Mouse (Mus musculus): Measurements from ENCODE around the gene Sf3a2. TPM values are rescaled to one million over a fixed set of nuclear protein-coding genes. Genes with fewer than 3 reads are reported as not detected.
"Not testable (repeated sequence)": the region's sequence is repeated elsewhere in the genome, so short reads cannot be mapped to it uniquely, and the experiment has no call there.

Sf3a2 gene
- total RNA-seq, 2 experiments from 2014 or later, result 41.0 to 45.9 TPM

DNA sequence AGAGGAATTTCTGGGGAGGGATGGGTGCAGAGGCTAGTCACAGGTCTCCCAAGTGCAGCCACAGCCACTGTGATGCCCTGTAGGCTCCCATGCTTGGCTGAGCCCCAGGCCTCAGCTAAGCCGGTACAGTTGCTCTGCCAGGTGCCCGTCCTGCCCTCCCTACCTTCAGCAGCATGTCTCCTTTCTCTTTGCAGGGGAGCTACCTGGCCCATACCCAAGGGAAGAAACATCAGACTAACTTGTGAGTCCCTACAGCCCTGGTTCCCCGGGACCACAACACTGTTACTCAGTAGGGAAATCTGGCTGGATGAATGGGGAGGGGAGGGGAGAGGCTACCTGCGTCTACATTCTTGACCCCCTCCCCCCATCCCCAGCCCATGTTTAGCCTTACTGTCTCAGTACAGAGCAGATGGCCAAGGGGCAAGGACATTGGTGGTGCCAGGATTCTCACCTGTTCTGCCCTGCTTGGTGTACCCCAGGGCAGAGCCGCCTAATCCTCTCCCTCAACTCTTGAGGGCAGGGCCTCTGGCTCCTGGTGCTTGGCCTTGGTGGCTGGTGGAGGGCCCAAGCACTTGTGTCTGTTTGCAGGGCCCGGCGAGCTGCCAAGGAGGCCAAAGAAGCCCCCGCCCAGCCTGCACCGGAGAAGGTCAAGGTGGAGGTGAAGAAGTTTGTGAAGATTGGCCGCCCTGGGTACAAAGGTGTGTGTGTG lies 4.4 kb downstream of the Sf3a2 start:
- no peak for DNase-seq (ENCODE audit: low spot score in 2 of 2)

DNA sequence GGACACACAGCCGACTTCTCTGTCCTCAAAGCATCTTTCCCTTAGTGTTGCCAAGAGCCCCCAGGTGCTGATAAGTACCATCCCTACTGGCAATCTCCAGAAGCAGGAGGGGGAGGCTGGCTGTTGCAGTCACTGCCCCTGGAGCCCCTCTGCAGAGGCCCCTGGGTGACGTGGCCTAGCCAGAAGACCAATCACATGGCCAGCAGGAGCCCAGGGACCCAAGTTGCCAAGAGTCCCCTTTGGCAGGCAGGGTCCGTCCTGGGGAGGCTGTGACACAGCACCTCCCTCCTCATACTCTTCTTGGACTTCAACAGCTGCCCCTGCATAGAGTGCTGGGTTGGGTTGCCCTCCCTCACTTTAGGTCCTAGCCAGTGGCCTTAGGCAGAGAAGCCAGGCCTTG lies 5.0 kb downstream of the Sf3a2 start:
- DNase-seq (ENCODE audit: low spot score in 2 of 2), result no peak

DNA sequence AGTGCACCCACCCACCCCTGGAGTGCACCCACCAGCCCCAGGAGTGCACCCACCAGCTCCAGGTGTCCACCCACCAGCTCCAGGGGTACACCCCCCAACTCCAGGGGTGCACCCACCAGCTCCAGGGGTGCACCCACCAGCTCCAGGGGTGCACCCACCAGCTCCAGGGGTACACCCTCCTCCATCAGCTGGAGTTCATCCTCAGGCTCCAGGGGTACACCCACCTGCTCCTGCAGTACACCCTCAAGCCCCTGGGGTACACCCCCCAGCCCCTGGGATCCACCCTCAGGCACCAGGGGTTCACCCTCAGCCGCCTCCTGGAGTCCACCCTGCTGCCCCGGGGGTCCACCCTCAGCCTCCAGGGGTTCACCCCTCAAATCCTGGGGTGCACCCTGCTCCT lies 6.3 kb downstream of the Sf3a2 start:
- no peak for DNase-seq (ENCODE audit: low spot score in 2 of 2)

DNA sequence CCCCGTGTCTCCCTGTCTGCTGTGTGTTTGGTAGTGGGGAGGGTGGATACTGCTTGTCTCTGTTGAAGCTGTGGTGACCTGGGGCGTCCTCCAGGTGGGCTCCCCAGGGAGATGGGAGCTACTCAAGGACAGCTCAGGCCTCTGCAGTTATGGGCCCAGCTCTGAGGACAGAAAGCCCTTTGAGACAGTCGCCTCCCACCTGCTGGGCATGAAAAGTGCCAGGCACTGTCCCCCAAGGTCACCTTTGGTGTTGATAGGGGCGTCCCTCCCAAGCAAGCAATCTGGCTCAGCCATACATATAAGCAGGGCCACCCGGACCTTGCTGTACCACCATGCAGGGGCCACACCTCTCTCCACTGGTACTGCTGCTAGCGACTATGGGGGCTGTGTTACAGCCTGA lies 6.9 kb downstream of the Sf3a2 start, which contains the start of gene Amh:
TSS of gene Amh (plus strand) at position 328 of the 400 bp plus-strand sequence.
- no peak for DNase-seq (ENCODE audit: low spot score in 2 of 2)

DNA sequence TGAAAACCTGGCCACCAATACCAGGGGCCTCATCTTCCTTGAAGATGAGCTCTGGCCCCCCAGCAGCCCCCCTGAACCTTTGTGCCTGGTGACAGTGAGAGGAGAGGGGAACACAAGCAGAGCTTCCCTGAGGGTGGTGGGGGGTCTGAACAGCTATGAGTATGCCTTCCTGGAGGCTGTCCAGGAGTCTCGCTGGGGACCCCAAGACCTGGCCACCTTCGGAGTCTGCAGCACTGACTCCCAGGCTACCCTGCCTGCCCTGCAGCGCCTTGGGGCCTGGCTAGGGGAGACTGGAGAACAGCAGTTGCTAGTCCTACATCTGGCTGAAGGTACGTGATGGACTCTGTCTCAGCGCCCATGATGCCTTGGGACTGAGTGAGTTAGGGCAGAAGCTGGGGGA lies 7.3 kb downstream of the Sf3a2 start:
- DNase-seq (ENCODE audit: low spot score in 2 of 2), result no peak

DNA sequence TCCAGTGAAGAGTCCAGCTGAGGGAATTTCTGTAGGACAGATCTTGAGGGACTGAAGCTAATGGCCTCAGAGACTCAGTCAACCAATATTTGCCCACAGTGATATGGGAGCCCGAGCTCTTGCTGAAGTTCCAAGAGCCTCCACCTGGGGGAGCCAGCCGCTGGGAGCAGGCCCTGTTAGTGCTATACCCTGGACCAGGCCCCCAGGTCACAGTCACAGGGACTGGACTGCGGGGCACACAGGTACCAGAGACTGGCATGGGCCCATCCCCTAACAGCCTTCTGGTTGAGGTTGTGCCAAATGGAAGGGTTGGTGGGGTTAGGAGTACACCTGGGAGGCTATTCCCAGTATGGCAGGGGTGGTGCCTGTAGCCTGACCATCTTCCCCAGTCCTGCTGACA lies 7.9 kb downstream of the Sf3a2 start:
- peak; percentile 72 to 75 for DNase-seq (ENCODE audit: low spot score in 2 of 2)

DNA sequence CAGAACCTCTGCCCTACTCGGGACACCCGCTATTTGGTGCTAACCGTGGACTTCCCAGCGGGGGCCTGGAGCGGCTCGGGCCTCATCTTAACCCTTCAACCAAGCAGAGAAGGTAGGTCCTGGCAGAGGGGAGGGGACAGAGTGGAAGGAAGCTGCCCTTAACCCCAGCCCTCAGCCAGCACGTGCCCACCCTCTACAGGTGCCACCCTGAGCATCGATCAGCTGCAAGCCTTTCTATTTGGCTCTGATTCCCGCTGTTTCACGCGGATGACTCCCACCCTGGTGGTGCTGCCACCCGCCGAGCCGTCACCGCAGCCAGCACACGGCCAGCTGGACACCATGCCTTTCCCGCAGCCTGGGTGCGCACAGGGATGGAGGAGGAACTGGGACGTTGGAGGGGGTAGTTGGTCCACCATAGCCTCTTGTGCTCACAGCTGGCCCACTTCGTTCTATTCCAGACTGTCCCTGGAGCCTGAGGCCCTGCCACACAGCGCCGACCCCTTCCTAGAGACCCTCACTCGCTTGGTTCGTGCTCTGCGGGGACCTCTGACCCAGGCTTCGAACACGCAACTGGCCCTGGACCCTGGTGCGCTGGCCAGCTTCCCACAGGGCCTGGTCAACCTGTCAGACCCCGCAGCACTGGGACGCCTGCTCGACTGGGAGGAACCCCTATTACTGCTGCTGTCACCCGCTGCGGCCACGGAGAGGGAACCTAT lies 8.5 kb downstream of the Sf3a2 start:
- no peak for DNase-seq (ENCODE audit: low spot score in 2 of 2)

DNA sequence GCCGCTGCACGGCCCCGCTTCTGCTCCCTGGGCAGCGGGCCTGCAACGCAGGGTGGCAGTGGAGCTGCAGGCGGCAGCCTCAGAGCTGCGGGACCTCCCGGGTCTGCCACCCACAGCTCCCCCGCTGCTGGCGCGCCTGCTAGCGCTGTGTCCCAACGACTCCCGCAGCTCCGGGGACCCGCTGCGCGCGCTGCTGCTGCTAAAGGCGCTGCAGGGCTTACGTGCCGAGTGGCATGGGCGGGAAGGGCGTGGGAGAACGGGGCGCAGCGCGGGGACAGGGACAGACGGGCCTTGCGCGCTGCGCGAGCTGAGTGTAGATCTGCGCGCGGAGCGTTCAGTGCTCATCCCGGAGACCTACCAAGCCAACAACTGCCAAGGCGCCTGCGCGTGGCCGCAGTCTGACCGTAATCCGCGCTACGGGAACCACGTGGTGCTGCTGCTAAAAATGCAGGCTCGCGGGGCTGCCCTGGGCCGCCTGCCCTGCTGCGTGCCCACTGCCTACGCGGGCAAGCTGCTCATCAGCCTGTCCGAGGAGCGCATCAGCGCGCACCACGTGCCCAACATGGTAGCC lies 9.1 kb downstream of the Sf3a2 start:
- peak; percentile 87 to 89 for DNase-seq (ENCODE audit: low spot score in 2 of 2)

DNA sequence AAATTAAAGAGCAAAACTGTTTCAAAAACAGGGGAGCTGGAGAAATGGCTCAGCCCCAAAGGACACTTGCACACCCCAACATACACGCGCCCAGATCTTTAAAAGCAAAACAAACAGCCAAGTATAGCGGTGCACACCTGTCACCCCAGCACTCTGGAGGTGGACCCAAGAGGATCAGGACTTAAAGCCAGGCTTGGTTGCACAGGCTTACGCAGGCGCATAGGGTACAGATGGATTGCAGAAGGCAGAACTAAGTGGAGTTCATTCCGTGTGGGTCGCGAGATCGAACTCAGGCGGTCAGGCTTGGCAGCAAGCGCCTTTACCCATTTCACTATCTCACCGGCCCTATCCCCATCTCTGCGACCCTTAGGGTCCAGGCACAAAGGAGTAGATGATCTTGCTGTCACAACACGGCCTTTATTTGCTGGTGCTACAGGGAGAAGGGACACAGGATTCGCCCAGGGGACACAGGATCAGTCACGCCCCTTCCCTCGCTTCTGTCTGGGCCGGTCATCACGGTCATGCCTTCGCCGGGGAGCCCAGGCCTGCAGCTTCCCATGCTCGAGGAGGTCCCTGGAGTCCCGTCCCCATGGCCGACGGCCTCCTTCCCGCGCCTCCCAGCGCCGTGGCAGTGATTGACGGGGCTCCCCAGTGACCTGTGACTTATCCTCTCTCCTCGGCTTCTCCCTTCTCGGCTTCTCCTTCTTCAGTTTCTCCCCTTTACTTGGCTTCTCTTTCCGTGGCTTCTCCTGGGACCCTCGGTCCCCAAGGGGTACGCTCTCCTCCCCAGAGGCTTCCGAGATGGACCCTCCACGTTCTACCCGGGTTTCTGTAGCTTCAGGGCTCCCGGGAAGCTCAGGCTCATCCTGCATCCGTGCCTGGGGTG lies 10.3 kb downstream of the Sf3a2 start:
- DNase-seq (ENCODE audit: low spot score in 2 of 2), result no peak

DNA sequence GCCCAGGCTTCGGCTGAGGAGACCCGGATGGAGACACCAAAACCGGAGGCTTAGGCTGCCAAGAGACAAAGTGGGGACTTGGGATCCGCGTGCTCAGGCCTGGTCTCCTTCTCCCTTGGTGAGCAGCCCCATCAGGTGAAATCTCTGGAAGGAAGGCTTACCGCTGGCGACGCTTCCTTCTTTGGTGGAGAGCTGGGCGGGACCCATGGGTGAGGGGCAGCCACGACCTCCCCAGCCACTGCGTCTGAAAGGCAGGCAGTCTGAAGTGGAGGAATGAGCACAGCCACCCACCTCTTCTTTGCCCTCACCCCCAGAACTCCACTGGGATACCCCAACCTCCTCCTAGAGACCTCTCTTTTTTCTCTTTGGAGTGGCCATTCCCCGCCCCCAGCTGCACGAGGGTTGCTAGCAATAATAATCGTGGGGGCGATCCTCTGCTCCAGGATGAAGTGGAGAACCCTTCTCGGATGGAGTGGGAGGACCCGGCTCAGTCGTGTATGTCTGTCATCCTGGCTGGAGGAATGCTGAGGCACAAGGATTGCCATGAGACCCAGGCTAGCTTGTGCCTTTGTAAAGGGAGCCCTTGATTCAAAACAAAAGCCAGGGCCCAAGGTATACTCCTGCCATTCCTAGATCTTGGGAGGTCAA lies 11.1 kb downstream of the Sf3a2 start:
- no peak for DNase-seq (ENCODE audit: low spot score in 2 of 2)

DNA sequence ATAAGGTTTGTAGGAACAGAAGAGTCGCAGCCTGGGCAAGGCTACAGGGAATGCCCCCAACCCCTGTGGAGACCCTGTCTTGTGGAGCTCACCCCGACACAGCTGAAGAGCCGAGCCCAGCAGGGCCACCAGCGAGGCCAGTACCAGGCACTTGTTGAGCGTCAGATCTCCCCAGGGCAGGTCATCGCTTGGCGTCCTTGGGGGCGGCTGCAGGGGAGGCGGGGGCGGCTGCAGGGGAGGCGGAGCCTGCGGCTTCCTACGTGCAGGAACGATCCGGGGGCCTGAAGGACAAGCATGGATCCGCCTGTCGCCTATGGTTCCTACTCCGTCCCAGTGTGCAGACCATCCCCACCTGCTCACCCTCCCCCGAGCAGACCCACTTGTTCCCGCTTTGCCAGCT lies 12.1 kb downstream of the Sf3a2 start:
- no peak for DNase-seq (ENCODE audit: low spot score in 2 of 2)

DNA sequence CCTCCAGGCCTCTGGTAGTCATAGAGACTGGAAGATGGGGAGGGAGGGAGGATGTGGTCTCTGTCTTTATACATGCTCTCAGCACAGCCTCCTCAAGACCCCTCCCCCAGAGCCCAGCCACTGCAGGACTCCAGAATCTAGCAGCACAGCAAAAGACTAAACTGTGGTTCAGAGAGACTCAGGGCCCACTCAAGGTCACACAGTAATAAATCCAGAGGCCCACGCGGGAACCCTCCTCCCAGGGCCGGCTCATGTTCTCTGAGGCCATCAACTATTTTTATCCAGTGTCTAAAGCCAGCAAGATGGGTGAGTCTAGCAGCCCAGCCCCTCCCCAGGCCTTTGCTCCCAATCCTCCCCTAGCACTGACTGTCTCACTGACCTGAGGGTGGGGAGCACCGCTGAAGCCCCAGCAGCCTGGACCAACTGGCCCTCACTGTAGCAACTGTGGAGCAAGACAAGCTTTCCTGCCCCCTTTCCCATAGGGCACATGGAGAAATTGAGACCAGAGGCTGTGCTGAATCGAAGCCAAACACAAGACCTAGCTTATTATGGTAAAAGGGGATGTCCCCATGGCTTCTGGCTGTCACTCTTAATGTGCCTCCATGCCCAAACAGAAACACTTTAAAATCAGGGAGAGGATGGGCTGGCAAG lies 14.5 kb downstream of the Sf3a2 start:
- no peak for DNase-seq (ENCODE audit: low spot score in 2 of 2)

DNA sequence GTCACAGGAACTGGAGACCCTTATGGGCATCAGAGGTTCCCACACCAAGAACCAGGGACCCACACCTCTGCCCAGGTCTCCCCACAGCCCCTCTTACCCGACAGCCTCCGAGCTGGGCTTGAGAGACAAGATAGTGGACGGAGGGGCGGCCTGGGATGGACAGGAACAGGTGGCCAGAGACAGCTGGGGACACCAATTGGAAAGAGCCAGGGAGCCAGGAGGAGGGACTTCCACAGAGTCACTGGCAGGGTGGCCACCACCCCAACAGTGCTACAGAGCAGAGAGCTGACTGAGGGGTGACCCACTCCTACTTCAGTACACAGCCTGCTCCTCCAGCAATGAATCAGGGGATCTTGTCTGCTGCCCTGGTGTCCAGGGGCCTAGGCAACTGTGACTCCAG lies 15.4 kb downstream of the Sf3a2 start, which contains the start of gene Jsrp1:
TSS of gene Jsrp1 (minus strand) at position 133 of the 400 bp plus-strand sequence.
- no peak for DNase-seq (ENCODE audit: low spot score in 2 of 2)

DNA sequence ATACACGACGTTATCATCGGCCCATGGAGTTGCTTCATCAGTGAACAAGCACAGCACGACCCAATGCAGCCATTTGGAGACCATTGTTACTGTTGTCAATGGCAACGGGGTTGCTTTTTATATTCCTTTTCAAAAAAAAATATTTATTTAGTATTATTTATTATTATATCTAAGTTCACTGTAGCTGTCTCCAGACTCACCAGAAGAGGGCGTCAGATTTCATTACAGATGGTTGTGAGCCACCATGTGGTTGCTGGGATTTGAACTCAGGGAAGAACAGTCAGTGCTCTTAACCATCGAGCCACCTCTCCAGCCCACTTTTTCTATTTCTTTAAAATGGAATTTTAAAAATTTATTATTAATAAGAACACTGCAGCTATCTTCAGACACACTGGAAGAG lies 16.8 kb downstream of the Sf3a2 start:
- DNase-seq (ENCODE audit: low spot score in 2 of 2), result no peak

DNA sequence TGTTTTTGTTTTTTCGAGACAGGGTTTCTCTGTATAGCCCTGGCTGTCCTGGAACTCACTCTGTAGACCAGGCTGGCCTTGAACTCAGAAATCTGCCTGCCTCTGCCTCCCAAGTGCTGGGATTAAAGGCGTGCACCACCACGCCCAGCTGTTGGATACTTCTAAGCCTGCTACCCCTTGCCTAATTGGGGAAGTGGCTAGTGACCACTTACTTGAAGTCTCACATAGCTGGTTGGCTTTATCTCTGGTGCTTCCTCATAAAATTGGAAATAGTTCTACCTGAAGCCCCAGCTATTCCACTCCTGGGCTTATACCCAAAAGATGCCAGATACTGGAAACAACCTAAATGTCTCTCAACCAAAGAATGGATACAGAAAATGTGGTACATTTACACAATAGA lies 18.3 kb downstream of the Sf3a2 start:
- DNase-seq (ENCODE audit: low spot score in 2 of 2), result not testable (repeated sequence)

DNA sequence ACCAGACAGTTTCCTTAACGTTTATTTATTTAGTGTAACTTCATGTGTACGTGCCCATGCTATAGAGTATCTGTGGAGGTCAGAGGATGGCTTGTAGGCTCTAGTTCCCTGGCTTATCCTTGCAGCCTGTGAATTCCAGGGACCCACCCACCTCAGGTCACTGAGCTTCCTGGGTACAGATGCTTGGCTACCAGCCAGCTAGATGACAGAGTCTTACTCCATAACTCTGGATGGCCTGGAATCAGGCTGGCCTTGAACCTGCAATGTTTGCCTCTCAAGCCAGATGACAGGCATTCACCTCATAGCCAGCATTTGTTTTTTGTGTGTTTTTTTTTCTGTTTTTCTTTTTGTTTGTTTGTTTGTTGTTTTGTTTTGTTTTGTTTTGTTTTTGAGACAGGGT lies 19.2 kb downstream of the Sf3a2 start:
- no peak for DNase-seq (ENCODE audit: low spot score in 2 of 2)

DNA sequence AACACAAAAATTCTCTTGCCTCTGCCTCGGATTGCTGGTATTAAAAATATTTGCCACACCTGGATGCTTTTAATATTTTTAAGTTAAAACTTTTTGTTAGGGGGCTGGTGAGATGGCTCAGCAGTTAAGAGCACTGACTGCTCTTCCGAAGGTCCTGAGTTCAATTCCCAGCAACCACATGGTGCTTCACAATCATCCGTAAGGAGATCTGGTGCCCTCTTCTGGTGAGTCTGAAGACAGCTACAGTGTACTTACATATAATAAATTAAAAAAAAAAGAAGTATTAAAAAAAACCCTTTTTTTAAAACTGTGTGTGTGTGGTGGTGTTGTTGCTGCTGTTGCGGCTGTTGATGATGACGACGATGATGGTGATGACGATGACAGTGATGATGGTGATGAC lies 20.0 kb downstream of the Sf3a2 start:
- DNase-seq (ENCODE audit: low spot score in 2 of 2), result not testable (repeated sequence)

DNA sequence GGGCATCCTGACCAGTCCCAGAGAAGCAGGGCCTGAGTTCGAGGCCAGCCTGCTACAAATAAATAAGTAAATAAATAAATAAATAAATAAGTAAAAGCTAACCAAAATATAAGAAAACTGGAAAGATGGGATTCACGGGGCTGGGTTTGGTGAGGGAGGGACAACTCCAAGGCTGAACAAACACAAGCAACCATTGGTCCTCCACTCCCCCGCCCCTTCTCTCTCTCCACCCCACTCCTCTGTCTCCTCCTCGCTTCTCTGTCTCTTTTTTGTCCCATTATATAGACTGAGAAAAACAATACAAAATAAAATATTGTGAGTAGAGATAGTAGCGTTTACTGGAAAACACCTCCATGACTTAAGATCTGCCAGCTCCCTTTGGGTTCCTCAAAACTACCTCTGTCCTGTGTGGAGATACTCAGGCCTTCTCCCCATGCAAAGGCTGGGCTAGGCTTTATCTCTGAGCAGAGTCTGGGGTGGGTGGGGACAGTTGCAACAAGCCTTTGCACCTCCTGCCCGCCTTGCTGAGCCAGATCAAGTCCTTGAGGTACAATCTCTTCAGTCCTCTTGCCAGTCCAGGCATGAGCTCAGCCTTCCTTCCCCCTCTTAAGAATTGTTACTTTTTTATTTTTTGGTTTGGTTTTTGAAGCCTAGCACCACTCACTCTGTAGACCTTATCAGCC lies 20.7 kb downstream of the Sf3a2 start:
- no peak for DNase-seq (ENCODE audit: low spot score in 2 of 2)

DNA sequence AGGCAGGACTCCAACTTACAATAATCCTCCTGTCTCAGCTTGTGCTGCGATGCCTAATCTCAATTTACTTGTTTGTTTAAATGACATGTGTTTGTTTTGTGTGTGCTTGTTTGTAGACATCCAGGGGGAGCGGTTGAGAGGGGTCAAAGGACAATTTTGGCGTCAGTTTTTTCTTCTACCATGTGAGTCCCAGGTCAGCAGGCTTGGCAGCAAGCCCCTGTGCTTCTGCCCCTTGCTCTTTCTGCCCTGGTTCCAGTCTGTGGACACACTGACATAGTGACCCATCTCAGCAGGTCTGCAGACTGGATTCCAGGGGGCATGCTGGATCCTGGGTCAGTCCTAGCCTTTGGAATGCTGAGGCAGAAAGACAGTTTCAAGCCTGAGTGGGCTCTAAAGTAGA lies 21.4 kb downstream of the Sf3a2 start:
- no peak for DNase-seq (ENCODE audit: low spot score in 2 of 2)

DNA sequence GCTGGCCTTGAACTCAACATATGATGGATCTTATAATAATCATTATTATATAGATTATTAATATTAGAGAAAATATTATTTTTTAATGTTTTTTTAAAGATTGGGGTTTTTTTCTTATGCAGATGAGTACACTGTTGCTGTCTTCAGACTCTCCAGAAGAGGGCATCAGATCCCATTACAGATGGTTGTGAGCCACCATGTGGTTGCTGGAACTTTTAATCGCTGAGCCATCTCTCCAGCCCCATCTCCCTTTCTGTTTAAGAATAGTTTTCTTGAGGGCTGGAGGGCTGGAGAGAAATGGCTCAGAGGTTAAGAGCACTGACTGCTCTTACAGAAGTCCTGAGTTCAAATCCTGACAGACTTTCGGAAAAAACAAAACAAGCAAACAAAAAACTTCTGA lies 24.0 kb downstream of the Sf3a2 start:
- no peak for DNase-seq (ENCODE audit: low spot score in 2 of 2)

All from layer of hippocampus, postnatal 14 days (tissue).